Mouse (Mus musculus): ENCODE data around the gene Cd8a. TPM values are rescaled to one million over a fixed set of nuclear protein-coding genes. Genes with fewer than 3 reads are reported as not detected.
"Not testable (repeated sequence)": the region's sequence is repeated elsewhere in the genome, so short reads cannot be mapped to it uniquely, and the experiment has no call there.

Gene Cd8a
- total RNA-seq (2021): not detected

DNA sequence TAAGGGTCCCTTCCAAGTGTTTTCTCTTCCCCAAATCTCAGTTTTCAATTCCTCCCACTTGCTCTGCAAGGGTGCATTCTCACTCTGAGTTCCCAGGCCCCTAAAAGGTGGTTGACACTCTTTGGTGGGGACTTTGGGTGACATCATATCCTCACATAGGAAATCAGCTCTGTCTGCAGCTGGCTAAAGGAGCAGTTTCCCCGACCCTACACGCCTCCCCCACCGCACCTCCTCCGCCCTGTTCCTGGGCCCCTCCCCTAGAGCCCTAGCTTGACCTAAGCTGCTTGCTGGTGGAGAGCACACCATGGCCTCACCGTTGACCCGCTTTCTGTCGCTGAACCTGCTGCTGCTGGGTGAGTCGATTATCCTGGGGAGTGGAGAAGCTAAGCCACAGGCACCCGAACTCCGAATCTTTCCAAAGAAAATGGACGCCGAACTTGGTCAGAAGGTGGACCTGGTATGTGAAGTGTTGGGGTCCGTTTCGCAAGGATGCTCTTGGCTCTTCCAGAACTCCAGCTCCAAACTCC, at the start of gene Cd8a:
Cd8a (plus strand) TSS at position 179 of the 527 bp plus-strand sequence.
- DNase-seq: no peak
- intact Hi-C loops (cut with DNase I): no loop called here

DNA sequence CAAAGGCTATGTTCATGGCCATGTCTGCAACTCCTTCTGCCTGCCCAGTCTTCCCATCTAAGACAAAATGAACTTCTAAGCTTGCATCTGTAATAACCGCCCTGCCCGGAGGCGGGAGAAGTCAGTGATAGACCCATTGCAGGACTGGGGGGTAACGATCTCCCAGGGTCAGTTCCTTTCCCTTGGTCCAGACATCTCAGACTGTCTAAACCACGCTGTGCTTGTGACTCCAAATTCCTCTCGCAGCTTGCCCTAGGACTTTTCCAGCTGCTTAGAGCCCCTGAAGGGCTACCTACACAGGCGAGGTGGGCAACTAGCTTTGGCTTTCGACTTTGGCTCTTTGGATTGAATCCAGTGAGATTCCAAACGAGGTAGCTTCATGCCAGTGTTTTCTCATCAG, 48.4 kb upstream of the Cd8a start:
- intact Hi-C loops (cut with DNase I): no loop called here

DNA sequence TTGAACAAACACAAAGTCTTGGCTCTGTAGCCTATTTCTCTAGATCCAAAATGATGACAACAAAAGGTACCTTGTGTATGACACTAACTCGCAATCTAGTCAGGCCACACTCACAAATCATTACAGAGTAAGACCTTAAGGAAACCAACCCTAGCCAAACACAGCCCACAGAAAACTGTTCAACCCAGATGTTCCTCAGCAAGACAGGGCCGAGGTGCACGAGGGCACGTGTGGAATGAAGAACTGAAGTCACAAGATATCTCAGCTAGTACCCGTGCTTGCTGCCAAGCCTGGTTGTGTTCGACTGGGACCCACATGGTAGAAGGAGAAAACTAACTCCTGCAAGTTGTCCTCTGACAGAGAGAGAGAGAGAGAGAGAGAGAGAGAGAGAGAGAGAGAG, 43.3 kb upstream of the Cd8a start:
- intact Hi-C loops (cut with DNase I): no loop called here
- no peak for DNase-seq

More for the DNA sequence above, 48.4 kb upstream of the Cd8a start:
- DNase-seq: no peak

DNA sequence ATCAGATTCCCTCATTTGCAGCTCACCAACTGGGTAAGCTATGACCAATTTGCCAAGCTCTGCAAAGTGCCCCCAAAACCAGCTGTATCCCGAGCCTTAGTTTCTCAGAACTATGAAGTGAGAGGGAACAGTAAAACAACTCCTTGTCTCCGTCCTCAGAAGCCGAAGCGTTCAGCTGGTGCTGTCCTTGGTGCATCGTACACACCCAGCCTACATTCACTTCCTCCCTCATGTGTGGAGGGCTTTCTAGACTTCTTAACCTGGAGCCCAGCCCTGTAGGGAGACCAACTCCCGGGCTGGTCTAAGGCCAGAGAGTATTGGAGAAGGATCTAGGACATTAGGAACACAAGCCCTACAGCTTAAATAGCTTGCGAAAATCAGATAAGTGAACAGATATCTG, 42.7 kb upstream of the Cd8a start:
- no peak for DNase-seq
- intact Hi-C loops (cut with DNase I): no loop called here

DNA sequence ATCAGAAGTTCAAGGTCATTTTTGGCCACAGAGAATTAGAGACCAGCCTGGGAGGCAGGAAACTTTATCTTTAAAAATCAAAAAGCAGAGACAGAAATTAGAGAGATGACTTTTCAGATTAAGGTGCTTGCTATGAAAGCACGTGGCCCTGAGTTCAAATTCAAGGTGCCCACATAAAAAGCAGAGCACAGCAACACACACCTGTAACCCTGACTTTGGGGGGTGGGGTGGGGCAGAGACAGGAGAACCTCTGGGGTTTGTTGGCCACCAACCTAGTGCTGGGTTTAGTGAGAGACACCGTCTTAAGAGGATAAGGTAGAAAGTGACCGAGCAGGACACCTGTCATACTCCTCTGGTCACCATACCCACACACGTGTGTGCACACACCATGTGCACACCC, 41.7 kb upstream of the Cd8a start:
- DNase-seq; intact Hi-C loops (cut with DNase I): not testable (repeated sequence)

DNA sequence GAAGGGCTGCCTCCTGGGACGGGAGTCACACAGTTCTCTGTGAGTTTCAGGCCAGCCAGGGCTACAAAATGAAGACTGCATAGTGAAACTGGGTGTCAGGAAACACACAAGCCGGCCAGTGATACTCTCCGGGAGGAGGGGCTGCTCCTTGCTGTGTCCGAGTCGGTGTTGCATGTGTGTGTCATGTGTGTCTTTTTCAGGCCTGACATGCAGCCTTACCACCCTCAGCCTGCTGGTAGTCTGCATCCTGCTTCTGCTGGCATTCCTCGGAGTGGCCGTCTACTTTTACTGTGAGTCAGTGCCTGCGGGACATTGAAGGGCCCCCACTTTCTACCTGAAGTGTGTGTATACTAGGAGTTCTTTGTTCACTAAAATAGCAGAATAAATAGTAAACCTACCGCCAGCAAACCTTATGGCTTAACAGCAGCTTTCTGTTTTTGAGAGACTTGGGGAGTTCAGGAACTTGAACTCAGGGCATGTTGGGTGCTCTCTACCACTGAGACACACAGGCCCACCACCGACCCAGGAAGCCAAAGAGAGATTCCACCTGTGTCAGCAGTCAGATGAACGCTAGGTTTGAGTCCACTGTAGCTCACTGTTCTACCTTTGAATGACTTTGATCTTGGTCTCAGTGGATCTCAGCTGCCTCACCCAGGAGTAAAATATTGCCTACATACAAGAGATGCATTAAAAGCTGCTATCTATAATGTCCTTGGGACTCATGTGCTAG, 40.8 kb upstream of the Cd8a start:
- intact Hi-C loops (cut with DNase I): no loop called here
- no peak for DNase-seq

DNA sequence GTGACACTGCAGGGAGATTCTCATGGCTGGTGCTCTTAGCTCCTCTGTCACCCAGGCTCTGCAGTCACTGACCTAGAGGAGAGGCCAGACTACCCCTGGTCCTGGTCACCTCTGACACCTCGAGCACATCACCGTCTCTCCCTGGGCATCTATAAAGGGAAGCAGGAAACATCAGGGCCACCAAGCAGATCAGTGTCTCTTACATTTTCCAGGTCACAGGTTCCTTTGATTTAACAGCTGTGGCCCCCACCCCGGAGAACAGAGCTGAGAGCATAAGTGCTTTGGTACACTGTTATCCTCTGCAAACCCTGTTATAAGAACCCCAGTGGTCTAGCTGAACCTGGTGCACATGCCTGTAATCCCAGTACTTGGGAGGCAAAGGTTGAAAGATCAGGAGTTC, 40.2 kb upstream of the Cd8a start:
- no peak for DNase-seq
- intact Hi-C loops (cut with DNase I): no loop called here

DNA sequence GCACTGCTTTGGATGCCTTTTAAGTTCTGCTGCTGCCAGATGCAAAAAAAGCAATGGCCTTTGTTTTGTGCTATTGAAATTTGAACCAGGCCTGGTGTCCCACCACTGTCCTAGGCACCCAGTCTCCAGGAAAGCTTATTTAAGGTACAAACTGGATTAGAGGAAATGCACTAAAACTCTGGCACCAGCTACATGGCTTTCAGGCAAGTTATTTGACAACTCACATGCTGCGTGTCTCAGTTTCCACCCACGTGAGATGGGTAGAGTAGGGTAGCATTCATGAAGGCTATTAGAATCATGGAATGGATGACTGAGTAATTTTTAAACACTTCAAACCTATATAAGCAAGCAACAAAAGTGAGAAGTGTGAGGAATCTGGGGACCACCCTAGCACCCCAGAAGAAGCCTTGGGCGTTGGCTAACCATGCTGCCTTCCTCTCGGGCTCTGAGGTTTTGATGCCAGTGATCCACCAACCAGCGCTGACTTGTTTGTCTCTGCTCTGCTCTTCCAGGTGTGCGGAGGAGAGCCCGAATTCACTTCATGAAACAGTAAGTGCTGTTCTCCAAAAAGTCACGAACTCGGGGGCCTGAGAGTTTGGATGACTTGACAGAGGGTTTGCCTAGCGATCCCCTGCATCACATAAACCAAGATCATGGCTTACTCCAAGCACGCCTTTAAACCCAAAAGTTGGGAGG, 39.5 kb upstream of the Cd8a start:
- no peak for DNase-seq
- intact Hi-C loops (cut with DNase I): no loop called here

DNA sequence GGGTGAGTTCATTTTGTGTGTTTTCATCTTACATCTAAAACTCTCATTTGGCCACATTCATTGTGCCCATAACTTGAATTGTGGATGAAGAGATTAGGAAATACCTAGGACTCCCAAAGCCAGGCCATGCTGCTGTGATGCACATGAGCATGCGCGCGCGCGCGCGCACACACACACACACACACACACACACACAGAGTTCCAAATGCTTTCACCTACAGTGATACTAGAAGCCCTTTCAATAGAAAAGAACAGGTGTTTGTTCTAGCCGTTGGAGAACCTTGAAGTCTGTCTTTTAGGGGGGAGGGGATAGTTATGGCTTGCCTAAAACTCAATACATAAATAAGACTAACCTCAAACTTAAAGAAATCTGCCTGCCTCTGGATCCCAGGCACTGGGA, 35.6 kb upstream of the Cd8a start:
- intact Hi-C loops (cut with DNase I): no loop called here
- no peak for DNase-seq

DNA sequence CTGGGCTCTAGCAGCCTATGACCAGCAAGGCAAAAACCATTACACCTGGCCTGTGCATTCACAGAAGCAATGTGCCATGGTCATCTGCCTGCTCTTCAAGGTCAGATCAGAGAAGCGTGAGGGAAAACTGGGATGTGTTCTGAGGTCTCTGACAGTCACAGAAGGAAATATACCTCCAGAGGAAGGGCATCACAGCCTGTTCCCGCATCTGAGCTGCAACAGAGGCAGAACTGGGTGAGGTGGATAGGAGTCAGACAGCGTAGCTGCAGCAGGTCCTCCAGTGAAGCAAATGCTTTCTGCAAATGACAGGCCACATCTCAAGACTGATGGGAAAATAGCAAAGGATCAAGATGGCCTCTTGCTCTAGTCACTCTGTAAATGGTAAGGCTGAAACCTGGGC, 34.3 kb upstream of the Cd8a start:
- intact Hi-C loops (cut with DNase I): no loop called here

DNA sequence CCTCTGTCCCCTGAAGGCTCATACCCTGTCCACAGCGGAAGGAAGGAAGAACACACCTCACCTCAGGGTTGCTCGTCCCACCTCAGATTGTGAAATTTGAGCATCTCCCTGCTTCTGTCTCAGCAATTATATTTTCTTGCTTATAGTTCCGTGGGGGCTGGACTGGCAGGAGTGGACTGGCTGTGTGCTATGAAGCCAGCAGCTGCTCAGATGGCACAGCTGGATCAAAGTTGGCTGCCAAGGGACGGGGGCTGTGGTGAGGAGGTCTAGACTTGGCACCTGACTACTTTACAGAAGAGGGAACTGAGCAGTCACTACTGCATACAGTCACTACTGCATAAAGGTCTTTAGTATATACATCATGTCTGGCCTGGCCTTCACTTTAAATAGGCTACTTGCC, 33.9 kb upstream of the Cd8a start:
- DNase-seq: no peak
- intact Hi-C loops (cut with DNase I): no loop called here

More for the DNA sequence above, 34.3 kb upstream of the Cd8a start:
- no peak for DNase-seq

DNA sequence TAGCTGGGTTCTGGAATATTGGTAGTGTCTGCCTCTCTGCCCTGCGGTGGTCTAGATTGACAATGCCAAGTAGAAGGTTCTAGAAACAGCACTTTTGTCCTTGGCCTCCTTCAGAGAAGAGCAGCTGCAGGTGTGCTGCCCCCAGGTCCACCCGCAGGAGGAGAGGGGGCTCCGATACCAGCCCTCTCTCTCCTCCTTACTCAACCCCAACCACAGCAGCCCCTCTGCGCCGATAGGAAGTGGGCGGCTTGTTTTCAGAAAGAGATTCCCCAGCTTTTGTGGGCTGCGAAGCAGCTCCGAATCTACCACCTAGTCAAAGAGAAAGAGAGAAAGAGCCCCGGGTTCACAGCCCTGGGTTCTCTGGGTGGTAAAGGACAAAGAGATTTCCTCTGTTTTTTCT, 32.0 kb upstream of the Cd8a start:
- intact Hi-C loops (cut with DNase I): no loop called here
- DNase-seq: no peak

DNA sequence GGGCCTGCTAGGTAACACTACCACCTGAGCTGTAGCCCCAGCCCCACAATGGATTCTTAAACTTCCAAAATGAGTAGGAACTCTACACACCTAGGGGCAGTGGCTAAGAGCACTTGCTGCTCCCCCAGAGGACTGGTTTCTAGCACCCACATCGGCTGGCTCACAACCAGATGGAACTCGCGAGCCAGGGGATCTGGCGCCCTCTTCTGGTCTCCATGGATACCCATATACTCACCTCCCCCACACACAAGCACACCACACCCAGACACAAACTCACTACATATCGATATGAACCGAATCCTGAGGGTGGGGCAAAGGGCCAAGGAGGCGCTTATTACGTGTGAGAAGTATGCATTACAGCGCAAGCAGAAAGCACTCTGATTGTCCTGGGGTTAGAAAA, 25.2 kb upstream of the Cd8a start:
- no peak for DNase-seq
- intact Hi-C loops (cut with DNase I): no loop called here

DNA sequence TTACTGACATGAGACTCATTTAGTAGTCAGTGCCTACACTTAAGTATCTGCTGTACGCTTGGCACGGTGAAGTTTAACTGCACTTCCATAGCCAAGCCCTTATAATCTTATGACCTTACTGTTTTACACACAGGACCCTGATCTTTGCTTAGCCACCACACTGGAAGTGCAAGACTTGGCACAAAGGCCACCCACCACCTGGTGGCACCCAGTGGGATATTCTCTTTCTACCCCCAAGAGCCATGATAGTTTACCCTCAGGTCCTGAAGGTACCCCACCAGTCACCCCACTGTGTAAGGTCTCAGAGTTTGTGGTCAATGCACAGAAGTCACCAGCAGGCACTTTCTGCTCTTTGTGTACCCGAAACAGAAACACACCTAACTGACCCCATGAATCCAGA, 22.0 kb upstream of the Cd8a start:
- intact Hi-C loops (cut with DNase I): no loop called here
- DNase-seq: no peak

DNA sequence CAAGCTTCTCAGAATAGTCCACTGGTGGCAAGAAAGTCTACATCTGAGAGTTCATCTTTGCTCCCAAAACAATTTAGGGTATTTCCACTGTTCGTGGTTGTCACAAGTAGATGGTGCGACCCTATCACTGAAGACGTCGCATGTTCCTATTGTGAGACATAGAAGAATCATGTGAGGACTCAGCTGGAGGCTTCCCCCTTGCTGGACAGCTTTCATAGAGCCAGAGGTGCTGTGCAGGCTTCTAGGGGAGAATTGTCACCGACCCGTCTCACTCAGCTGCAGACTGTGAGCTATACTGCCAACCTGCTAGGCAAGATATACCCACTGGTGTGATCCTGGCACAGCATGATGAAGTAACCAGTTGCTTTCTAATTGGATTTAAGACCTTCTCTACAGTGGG, 21.0 kb upstream of the Cd8a start:
- intact Hi-C loops (cut with DNase I): no loop called here
- DNase-seq: no peak

DNA sequence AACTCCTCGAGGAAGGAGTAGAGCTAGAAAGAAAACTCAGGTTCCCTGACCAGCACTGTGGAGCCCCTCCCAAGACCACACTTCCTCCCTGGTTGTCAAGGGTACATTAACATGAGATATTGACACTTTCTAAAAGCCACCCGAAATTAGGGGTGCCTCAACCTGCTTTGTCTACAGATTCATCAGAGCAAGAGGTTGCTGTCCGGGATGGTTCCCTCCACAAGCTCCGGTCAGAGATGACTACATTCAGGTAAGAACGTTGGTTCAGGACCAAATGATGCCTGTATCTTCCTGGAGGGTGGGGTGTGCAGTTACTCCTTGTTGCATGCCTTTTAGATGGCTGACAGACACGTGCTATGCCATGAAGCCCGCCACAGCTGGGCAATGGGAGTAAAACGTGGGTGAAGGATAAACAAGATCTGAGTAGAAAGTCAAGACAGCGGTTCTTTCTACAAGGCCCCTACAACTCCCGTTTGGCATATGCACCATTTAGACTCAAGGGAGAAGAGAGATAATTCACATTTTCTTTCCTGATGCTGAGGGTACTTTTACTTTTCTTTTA, 20.3 kb upstream of the Cd8a start:
- intact Hi-C loops (cut with DNase I): no loop called here
- DNase-seq: no peak

DNA sequence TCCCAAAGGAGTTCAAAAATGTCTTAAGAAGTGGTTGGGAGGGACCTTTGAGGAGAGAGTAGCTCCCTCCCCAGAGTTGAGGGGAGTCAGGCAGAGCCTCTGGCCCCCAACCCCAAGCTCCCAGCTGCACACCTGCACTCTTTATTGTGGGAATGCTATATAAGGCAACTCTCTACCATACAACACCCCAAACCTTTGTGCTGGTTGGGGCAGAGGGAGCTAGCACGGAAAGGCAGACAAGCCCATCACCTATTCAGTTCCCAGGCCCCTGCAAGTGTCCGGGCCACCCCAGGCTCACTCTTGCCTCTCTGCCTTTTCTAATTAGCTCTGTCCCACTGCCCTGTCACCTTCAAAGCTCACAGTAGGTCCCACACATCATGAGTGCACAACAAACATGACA, 19.5 kb upstream of the Cd8a start:
- intact Hi-C loops (cut with DNase I): no loop called here
- no peak for DNase-seq

DNA sequence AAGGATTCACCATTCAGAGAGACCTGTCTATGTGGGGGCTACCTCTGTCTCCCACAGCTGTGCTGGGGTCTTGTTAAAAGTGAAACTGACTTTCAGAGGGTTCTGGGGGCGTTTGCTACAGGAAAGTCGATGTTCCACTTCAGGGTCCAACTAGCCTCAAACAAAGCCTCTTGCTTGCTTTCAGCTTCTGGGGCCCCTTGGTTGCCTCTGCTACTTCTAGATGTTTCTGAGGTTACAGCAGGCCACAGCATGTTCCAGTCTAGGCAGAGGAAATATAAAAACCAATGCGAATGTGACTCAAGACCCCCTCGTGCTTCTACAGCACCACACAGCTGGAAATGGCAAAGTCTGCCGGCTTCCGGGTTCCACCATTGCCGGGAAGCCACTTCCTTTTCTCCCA, 15.7 kb upstream of the Cd8a start:
- no peak for DNase-seq
- intact Hi-C loops (cut with DNase I): no loop called here

DNA sequence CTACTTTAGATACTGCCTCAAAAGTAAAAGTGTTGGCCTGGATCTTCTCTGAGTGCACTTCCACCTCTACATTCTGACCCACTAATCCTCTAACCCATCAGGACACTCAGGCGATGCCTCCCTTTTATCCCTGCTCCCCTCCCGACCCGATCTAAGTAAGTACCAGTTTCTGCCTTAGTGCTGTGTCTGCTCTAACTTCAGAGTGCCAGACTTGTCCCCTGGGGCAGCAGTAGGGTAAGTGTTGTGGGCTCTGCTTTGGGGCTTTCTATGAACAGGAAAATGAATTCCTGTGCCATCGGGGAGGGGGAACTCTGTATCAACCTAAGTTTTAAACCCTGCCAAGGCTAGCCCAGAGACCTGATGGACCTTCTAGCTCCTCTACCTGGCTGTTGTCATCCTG, 13.0 kb upstream of the Cd8a start:
- intact Hi-C loops (cut with DNase I): no loop called here
- DNase-seq: no peak

DNA sequence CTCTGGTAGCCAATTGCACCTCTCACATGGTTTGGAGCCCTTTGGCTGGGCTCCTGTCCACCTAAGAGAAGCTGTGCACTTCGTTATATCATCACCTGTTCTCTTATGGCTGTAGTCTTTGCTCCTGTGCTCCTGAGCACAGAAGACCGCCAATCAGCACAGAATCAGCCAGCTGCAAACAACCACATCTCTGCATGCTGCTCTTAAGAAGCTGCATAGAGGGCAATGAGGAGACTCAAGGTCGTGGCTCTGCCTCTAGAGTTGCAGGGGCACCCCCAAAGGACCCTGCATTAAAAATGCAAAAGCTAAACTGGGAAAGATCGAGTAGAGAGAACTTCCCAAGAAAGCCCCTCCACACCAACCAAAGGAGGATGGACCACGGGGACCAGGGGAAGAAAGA, 12.5 kb upstream of the Cd8a start:
- no peak for DNase-seq
- intact Hi-C loops (cut with DNase I): no loop called here

DNA sequence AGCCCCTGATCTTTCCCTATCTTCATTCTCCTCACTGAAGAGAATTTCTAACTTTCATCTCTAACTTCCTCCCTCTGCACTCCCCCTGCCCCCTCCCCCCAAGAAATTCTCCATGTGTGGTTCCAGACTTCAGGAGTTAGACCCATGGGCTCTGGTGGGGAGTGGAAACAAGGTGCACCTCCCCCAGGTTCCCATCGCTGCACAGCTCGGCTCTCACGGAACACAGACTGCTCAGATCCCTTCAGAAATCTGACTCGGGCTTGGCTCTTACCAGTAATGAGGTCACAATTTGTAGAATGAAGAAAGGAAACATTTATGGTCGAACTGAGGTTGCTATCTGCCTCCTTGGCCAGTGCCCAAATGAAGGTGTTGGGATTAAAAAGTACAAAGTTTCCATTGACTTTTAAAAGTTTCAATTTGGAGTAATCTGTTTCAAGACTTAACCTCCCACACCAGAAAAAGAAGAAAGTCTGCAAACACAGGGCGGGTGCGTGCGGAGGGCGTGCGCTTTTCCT, 12.0 kb upstream of the Cd8a start:
- DNase-seq: no peak
- intact Hi-C loops (cut with DNase I): no loop called here

DNA sequence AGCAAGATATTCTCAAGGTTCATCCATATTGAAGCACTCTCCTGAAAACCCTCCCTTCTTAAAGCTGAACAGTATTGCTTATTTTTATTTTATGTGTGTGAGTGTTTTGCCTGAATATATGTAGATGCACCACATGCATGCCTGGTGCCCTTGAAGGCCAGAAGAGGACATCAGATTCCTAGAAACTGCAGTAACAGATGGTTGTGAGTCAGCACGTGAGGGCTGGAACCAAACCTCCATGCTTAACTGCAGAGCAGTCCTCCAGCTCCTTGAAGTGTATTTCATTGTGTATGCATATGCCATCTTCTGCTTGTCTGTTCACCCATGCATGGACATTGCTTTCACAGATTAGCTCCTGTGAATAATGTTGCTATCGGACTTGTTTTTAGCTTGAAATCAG, 9.2 kb upstream of the Cd8a start:
- no peak for DNase-seq
- intact Hi-C loops (cut with DNase I): no loop called here
